Mouse (Mus musculus): ENCODE data around the gene Nup54. TPM values are rescaled to one million over a fixed set of nuclear protein-coding genes. Genes with fewer than 3 reads are reported as not detected.
A peak's percentile ranks its signal among the peaks of the same experiment; 100 is the strongest.

Gene Nup54
- polyA plus RNA-seq, 1 experiment, result 3.1 TPM

DNA sequence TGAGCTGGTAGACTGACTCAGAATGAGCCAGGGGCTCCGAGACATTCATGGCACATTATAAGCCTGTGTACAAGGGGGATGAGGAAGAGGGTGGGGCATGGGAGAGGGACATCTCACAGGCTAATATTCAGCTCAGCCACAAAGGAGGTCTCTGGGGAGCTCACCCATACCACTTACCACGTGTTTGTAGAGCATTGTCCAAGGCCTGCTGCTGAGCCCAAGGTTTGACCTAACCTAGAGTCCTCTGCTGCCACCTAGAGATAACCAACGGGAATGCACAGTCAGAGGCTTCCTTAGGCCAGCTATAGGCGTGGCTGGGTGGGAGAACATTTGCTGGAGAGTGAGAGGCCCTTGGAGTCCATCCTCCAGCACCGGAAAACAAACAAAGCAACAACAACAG, 36.9 kb downstream of the Nup54 start:
- H3K36me3 ChIP-seq (replicated peaks; ENCODE audit: low read length), result no peaks in the 10 kb centered on the region
- peaks cover 24% of the 10 kb centered on the region for H3K27me3 ChIP-seq (replicated peaks)
- no peaks in the 10 kb centered on the region for H3K9me3 ChIP-seq
- no peak overlapping the region for H3K4me3 ChIP-seq (replicated peaks)
- no peak for TF ChIP-seq GATA1 (IDR thresholded peaks at IDR 0.05; ENCODE audit: borderline replicate concordance, low read length)
- no peak for TF ChIP-seq FLI1 (IDR thresholded peaks at IDR 0.05; ENCODE audit: low read length)
- H3K4me1 ChIP-seq, result peaks cover 25% of the 10 kb centered on the region

DNA sequence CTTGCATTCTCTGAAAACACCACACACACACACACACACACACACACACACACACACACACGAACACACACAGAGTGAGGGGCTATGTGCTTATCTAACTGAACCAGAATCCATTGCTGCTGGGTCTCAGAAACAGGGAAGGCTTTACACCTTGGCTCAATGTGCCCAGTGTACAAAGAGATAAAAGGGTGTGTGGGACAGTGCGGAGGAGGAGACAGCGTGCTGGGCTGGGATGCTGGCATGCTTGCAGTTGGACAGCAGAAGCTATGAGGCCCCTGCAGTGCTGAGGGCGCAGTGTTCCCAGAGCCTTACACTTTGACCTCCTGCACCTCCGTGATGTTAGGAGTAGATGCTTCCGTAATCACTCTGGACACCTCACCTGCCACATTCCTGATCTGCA, 38.5 kb downstream of the Nup54 start:
- Histone ChIP-seq H3K27me3 (replicated peaks) (peaks cover 40% of the 10 kb centered on the region), H3K4me1 (peaks cover 28% of the 10 kb centered on the region), H3K36me3 (replicated peaks; ENCODE audit: low read length) (no peaks in the 10 kb centered on the region), H3K4me3 (replicated peaks) (peak overlapping the region; percentile 21), H3K9me3 (no peaks in the 10 kb centered on the region)
- TF ChIP-seq GATA1 (IDR thresholded peaks at IDR 0.05; ENCODE audit: borderline replicate concordance, low read length) (no peak), FLI1 (IDR thresholded peaks at IDR 0.05; ENCODE audit: low read length) (no peak)

- H3K36me3 ChIP-seq (replicated peaks; ENCODE audit: low read length), result no peaks in the 10 kb centered on the region
- no peaks in the 10 kb centered on the region for H3K9me3 ChIP-seq
- TF ChIP-seq FLI1 (IDR thresholded peaks at IDR 0.05; ENCODE audit: low read length) (no peak), GATA1 (IDR thresholded peaks at IDR 0.05; ENCODE audit: borderline replicate concordance, low read length) (no peak)
- H3K4me3 ChIP-seq (replicated peaks), result no peak overlapping the region
- H3K4me1 ChIP-seq, result peaks cover 28% of the 10 kb centered on the region
- H3K27me3 ChIP-seq (replicated peaks), result peaks cover 43% of the 10 kb centered on the region
Measured at GRCm38 (mm10) chr5:92395764-92396163, 39.3 kb downstream of the Nup54 start.

GRCm38 (mm10) chr5:92393863-92394262, 41.2 kb downstream of the Nup54 start:
- peaks cover 57% of the 10 kb centered on the region for H3K27me3 ChIP-seq (replicated peaks)
- TF ChIP-seq GATA1 (IDR thresholded peaks at IDR 0.05; ENCODE audit: borderline replicate concordance, low read length), result no peak
- no peak for TF ChIP-seq FLI1 (IDR thresholded peaks at IDR 0.05; ENCODE audit: low read length)
- peaks cover 28% of the 10 kb centered on the region for H3K4me1 ChIP-seq
- H3K9me3 ChIP-seq, result no peaks in the 10 kb centered on the region
- no peak overlapping the region for H3K4me3 ChIP-seq (replicated peaks)
- no peaks in the 10 kb centered on the region for H3K36me3 ChIP-seq (replicated peaks; ENCODE audit: low read length)

DNA sequence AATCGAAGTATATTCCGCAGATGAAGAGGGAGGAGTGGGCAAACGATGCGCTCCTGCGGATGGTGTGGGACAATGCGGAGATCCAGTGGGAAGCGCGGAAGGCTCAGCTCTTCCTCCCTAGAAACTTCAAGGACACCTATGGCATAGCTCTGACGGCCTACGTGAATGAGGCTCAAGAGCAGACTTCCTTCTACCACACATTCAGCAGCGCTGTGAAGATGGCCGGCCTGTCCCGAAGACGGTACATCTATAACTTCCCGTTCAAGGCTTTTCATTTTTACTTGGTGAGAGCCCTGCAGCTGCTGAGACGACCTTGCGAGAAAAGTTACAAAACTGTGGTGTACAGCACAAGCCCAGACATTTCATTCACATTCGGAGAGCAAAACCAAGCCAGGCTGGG, 42.5 kb downstream of the Nup54 start:
- Histone ChIP-seq H3K9me3 (no peaks in the 10 kb centered on the region), H3K27me3 (replicated peaks) (peaks cover 61% of the 10 kb centered on the region), H3K36me3 (replicated peaks; ENCODE audit: low read length) (no peaks in the 10 kb centered on the region), H3K4me3 (replicated peaks) (peak overlapping the region; percentile 76), H3K4me1 (peaks cover 20% of the 10 kb centered on the region)
- TF ChIP-seq FLI1 (IDR thresholded peaks at IDR 0.05; ENCODE audit: low read length) (no peak), GATA1 (IDR thresholded peaks at IDR 0.05; ENCODE audit: borderline replicate concordance, low read length) (no peak)

DNA sequence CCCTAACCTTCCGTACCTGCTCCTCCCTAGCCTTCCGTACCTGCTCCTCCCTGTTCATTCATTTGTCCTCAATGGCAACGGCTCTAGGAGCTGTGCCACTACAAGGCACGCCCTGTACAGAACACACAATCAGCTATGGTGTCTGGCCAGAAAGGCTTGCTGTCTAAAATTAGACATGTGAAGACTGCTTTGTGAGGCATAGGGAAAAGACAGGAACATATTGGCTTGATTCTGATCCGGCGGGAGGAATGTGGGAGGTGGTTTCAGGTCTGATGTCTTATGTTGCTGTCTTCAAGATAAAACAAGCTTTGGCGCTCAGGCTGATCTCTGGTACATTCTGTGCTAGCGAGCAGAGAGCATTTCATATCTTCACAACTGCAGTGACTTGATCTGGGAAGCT, 44.4 kb downstream of the Nup54 start:
- TF ChIP-seq GATA1 (IDR thresholded peaks at IDR 0.05; ENCODE audit: borderline replicate concordance, low read length), result no peak
- TF ChIP-seq FLI1 (IDR thresholded peaks at IDR 0.05; ENCODE audit: low read length), result no peak
- H3K4me3 ChIP-seq (replicated peaks), result no peak overlapping the region
- peaks cover 65% of the 10 kb centered on the region for H3K27me3 ChIP-seq (replicated peaks)
- no peaks in the 10 kb centered on the region for H3K9me3 ChIP-seq
- no peaks in the 10 kb centered on the region for H3K36me3 ChIP-seq (replicated peaks; ENCODE audit: low read length)
- peaks cover 33% of the 10 kb centered on the region for H3K4me1 ChIP-seq

GRCm38 (mm10) chr5:92389977-92390376, 45.0 kb downstream of the Nup54 start:
- Histone ChIP-seq H3K36me3 (replicated peaks; ENCODE audit: low read length) (no peaks in the 10 kb centered on the region), H3K9me3 (no peaks in the 10 kb centered on the region), H3K4me3 (replicated peaks) (no peak overlapping the region), H3K4me1 (peaks cover 35% of the 10 kb centered on the region), H3K27me3 (replicated peaks) (peaks cover 65% of the 10 kb centered on the region)
- TF ChIP-seq FLI1 (IDR thresholded peaks at IDR 0.05; ENCODE audit: low read length), result no peak
- TF ChIP-seq GATA1 (IDR thresholded peaks at IDR 0.05; ENCODE audit: borderline replicate concordance, low read length), result no peak

DNA sequence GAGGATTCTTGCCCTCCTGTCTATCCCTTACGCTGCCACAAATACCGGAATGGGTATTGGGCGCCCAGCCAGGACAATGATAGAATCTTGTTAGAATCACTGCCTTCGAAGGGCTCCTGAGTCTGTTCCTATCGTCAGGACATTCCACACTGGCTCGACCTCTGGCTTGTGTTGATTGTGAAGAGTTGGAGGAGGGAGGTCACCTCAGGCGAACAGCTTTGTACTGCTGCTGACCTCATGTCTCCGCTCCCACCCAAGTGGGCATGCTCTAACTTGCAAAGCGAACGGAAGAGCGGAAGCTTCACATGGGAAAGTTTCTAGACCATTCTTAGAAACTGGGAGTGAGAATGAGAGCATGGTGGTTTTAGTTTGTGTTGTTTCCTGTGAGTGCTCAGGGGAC, 47.6 kb downstream of the Nup54 start:
- H3K9me3 ChIP-seq, result no peaks in the 10 kb centered on the region
- H3K27me3 ChIP-seq (replicated peaks), result peaks cover 46% of the 10 kb centered on the region
- TF ChIP-seq FLI1 (IDR thresholded peaks at IDR 0.05; ENCODE audit: low read length), result no peak
- no peak for TF ChIP-seq GATA1 (IDR thresholded peaks at IDR 0.05; ENCODE audit: borderline replicate concordance, low read length)
- H3K4me1 ChIP-seq, result peaks cover 28% of the 10 kb centered on the region
- H3K4me3 ChIP-seq (replicated peaks), result no peak overlapping the region
- H3K36me3 ChIP-seq (replicated peaks; ENCODE audit: low read length), result no peaks in the 10 kb centered on the region

DNA sequence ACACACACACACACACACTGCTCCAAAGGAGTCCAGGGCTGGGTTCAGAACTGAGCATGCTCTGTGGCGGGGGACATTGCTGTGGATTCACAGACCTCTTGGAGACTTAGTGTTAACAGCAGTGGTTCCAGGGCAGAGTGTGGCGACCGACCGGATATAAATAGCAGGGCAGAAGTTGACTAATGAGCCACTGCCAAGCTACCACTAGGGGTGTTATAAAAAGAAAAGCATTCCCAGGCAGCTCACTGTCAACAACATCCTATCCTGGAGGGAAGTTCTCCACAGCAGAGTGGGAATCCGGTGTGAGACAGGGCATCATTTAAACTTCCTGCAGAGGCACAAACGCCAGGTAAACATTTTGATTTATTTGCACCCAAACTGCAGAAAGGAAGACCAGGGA, 48.4 kb downstream of the Nup54 start:
- Histone ChIP-seq H3K27me3 (replicated peaks) (peaks cover 38% of the 10 kb centered on the region), H3K4me1 (peaks cover 27% of the 10 kb centered on the region), H3K9me3 (no peaks in the 10 kb centered on the region), H3K4me3 (replicated peaks) (no peak overlapping the region), H3K36me3 (replicated peaks; ENCODE audit: low read length) (no peaks in the 10 kb centered on the region)
- TF ChIP-seq FLI1 (IDR thresholded peaks at IDR 0.05; ENCODE audit: low read length) (no peak), GATA1 (IDR thresholded peaks at IDR 0.05; ENCODE audit: borderline replicate concordance, low read length) (no peak)

- Histone ChIP-seq H3K27me3 (replicated peaks) (peaks cover 32% of the 10 kb centered on the region), H3K4me1 (peaks cover 31% of the 10 kb centered on the region), H3K9me3 (no peaks in the 10 kb centered on the region), H3K36me3 (replicated peaks; ENCODE audit: low read length) (no peaks in the 10 kb centered on the region), H3K4me3 (replicated peaks) (no peak overlapping the region)
- TF ChIP-seq GATA1 (IDR thresholded peaks at IDR 0.05; ENCODE audit: borderline replicate concordance, low read length) (no peak), FLI1 (IDR thresholded peaks at IDR 0.05; ENCODE audit: low read length) (no peak)
Measured at GRCm38 (mm10) chr5:92386102-92386501, 48.9 kb downstream of the Nup54 start.

DNA sequence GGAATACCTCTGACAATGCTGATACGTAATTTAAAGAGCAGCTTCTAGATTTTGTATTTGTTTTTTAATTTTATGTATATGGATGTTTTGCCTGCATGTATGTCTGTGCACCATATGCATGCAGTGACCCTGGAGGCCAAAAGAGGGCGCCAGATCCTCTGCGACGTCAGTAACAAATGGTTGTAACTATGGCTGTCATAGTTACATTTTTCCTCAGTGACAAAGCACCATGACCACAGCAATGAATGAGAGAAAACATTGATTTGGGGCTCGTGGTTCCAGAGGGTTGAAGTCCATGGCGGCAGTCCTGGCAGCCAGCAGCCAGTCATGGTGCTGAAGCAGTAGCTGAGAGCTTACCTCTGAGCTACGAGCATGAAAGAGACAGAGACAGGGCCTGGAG, 50.2 kb downstream of the Nup54 start:
- H3K27me3 ChIP-seq (replicated peaks), result peaks cover 20% of the 10 kb centered on the region
- no peaks in the 10 kb centered on the region for H3K36me3 ChIP-seq (replicated peaks; ENCODE audit: low read length)
- TF ChIP-seq FLI1 (IDR thresholded peaks at IDR 0.05; ENCODE audit: low read length), result no peak
- TF ChIP-seq GATA1 (IDR thresholded peaks at IDR 0.05; ENCODE audit: borderline replicate concordance, low read length), result no peak
- no peaks in the 10 kb centered on the region for H3K9me3 ChIP-seq
- H3K4me3 ChIP-seq (replicated peaks), result no peak overlapping the region
- H3K4me1 ChIP-seq, result peaks cover 31% of the 10 kb centered on the region
